Mouse (Mus musculus): ENCODE measurements around the gene Pyroxd2.

DNA sequence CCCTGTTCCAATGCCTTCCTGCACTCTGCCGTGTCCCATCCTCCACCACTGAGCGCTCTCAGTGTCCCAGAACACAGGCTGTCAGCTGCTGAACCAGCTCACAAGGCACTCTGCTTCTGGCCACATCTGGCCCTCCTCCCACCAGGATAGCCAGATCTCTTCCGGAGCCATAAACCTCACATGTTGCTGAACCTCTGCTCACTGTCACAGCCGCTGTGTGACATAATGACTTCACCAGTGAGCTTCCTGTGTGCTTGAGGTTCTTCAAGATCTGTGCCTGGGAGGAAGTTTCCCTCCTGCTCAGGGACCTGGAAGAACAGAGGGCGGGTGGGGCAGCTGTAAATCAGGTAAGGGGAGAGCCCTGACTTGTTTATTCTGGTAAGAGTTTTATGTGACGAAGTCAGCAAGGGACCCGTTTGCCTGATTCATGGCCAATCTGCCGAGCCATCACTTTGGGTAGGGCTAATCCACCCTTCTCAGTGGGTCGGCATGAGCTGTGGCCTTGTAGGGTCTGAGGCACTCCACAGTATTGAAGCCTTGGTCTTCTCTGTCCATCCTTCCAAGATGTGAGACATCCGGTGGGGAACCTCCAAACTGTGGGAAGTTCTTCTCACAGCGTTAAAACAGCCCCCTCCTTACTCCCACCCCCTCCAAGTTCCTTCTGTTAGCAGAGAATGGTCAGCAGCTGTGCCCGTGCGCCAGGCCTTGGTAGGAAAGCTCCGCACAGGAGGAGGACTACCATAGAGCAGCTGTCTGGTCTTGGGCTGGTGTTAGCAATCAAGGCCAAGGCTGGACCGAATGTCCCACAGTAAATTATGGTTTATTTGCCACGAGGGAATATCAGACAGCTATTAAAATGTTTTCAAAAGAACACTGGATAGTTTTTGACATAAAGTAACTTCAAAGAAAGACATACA lies 27.3 kb downstream of the Pyroxd2 start:
- TF ChIP-seq CTCF (IDR thresholded peaks at IDR 0.05; ENCODE audit: borderline replicate concordance, insufficient read depth, low read depth, low read length) (no peak), POLR2A (IDR thresholded peaks at IDR 0.05; ENCODE audit: borderline replicate concordance, insufficient read depth, low read length) (no peak)

All from cerebellum, adult 2 months (tissue).